Mouse (Mus musculus) heart, embryonic 16.5 days (tissue): ENCODE data around the gene Kcnk10. TPM values are rescaled to one million over a fixed set of nuclear protein-coding genes. Genes with fewer than 3 reads are reported as not detected.
"Not testable (repeated sequence)": the region's sequence is repeated elsewhere in the genome, so short reads cannot be mapped to it uniquely, and the experiment has no call there.

Source experiments
- ATAC-seq: fragments of 200-750 bp; cut with Nextera tagmentation; replicated peaks from 2 replicates; pipeline ENCODE4 v1.8.0; 2017; ENCODE audit warnings: moderate number of reproducible peaks; ENCODE audit not compliant: insufficient read depth, low FRiP score; ENCODE audit errors: extremely low read depth
- H3K27ac ChIP-seq: fragments of 300-500 bp; sonication (generic); 2 replicates; pipeline ENCODE4 v1.5.1; 2014; ENCODE audit warnings: mild to moderate bottlenecking, low read length, control low read depth, moderate library complexity
- H3K27me3 ChIP-seq: fragments of 300-500 bp; sonication (generic); 2 replicates; pipeline ENCODE4 v1.6.1; 2014; ENCODE audit warnings: low read length, mixed read lengths; ENCODE audit not compliant: control insufficient read depth, insufficient read depth
- H3K36me3 ChIP-seq: fragments of 300-500 bp; sonication (generic); 2 replicates; pipeline ENCODE4 v1.6.1; 2014; ENCODE audit not compliant: control insufficient read depth, insufficient read depth
- H3K4me1 ChIP-seq: fragments of 300-500 bp; sonication (generic); 2 replicates; pipeline ENCODE4 v1.6.1; 2014; ENCODE audit warnings: low read length, mixed read lengths; ENCODE audit not compliant: control insufficient read depth, insufficient read depth
- H3K4me2 ChIP-seq: fragments of 300-500 bp; sonication (generic); 2 replicates; pipeline ENCODE4 v1.6.1; 2014; ENCODE audit warnings: low read depth, mild to moderate bottlenecking, control low read depth, low read length
- H3K4me3 ChIP-seq: fragments of 300-500 bp; sonication (generic); 2 replicates; pipeline ENCODE4 v1.5.1; 2014; ENCODE audit warnings: mild to moderate bottlenecking, control low read depth, low read length
- H3K9ac ChIP-seq: fragments of 300-500 bp; sonication (generic); 2 replicates; pipeline ENCODE4 v1.6.1; 2014; ENCODE audit warnings: low read length, control low read depth
- H3K9me3 ChIP-seq: fragments of 300-500 bp; sonication (generic); replicated peaks from 2 replicates; pipeline ENCODE4 v1.6.1; 2016; ENCODE audit warnings: low read length; ENCODE audit not compliant: control insufficient read depth
- WGBS: fragments of 180-500 bp; shearing (Covaris S2); extraction: QIAGEN DNeasy Blood & Tissue Kit; methylation state at CpG from one replicate; pipeline ENCODE4 v1.1.7; 2014; 5-methylcytosine and 5-hydroxymethylcytosine counted together
- polyA plus RNA-seq: library from polyadenylated mRNA; unstranded; fragments of >200 nt; fragmentation: Nextera tagmentation; extraction: Ambion mirVana; gene quantifications from 2 replicates; pipeline ENCODE4 v1.2.1, GENCODE M21; 2015

Gene Kcnk10
- polyA plus RNA-seq: 0.03 and 0.12 TPM in 2 replicates

- H3K27me3 ChIP-seq: peaks cover 39% of the 10 kb centered on the region
- H3K9ac ChIP-seq: peak within 1 kb of the TSS; percentile 45
- WGBS: 2% methylated on average over 22 of the region's 22 CpGs
- H3K4me2 ChIP-seq: peak within 1 kb of the TSS; percentile 74
- no peaks in the 10 kb centered on the region for H3K9me3 ChIP-seq
- no peaks in the 10 kb centered on the region for H3K36me3 ChIP-seq
- H3K27ac ChIP-seq: no peak within 1 kb of the TSS
- H3K4me1 ChIP-seq: peaks cover 4% of the 10 kb centered on the region; the same call in 1 of the 2 replicates
- peak; percentile 49; the same call in 1 of the 2 replicates for ATAC-seq
- H3K4me3 ChIP-seq: peak within 1 kb of the TSS; percentile 44
These were observed at the start of gene Kcnk10 for GRCm38 (mm10) chr12:98577861-98578360. Gene Kcnk10 (minus strand): TSS chr12:98578310.

DNA sequence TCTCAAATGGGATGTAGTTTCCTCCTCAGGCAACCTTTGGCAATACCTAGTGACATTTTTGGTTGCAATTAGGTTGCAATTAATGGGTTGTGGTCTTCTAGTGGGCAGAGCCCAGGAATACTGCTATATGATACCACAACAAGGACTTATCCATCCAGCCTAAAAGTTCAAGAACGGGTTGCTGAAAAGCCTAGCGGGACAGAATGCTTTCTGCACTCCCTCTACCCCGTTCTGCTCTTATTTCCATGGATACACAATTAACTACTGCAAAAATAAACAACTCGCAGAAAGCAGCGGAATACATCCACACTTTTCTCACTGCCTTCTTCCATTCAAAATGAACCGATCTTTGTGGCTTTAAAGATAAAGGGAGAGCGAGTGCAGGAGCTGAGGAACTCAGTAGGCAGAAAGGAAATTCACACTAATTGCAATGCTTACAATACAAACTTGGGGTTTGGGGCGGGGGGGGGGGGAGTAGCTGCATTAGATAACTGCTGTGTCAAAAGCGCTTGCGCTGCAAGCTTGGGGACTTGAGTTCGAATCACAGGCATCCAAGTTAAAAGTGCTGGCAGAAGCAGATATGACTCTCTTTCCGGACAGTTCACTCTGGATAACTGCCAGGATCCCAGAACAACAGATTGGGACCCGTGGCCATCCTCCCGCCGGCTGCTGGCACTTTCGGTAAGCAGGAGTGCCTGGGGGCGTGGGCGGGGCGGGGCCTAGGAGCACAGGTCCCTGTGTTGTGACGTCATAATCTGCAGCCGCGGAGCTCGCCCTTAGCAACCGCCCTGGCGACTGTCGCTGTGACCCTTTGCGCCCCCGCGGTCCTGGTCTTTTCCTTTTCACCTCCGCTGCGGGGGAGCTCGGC is 49.5 kb upstream of the Kcnk10 start, which contains the start of gene Spata7:
TSS of gene Spata7 (plus strand) at position 766 of the 868 bp plus-strand sequence.
- Histone ChIP-seq H3K9me3 (peaks cover 6% of the 10 kb centered on the region; the same call in 1 of the 2 replicates), H3K36me3 (peaks cover 2% of the 10 kb centered on the region), H3K4me1 (no peaks in the 10 kb centered on the region; the same call in 1 of the 2 replicates), H3K27ac (peak within 1 kb of the TSS; percentile 55; the same call in 1 of the 2 replicates), H3K27me3 (no peaks in the 10 kb centered on the region), H3K4me3 (peak within 1 kb of the TSS; percentile 97), H3K9ac (peak within 1 kb of the TSS; percentile 84), H3K4me2 (peak within 1 kb of the TSS; percentile 86)
- peak; percentile 96 for ATAC-seq
- 2% methylated on average over 32 of the region's 32 CpGs for WGBS

DNA sequence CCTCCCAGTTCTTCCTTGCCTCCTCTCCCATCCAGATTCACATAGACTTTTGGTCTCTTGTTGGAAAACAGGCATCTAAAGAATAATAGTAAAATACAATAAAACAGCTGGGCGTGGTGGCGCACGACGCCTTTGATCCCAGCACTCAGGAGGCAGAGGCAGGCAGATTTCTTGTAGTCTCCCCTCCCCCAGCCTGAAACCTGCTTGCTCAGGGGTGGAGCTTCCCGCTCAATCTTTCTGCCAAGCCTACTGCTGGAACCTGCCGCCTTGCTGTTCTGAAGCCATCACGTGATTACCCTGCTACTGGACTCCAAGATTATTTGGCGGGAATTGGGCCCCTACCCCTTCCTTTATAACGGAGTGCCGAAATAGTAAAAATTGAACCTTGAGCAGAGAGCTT is 45.2 kb upstream of the Kcnk10 start:
- H3K36me3 ChIP-seq, H3K4me1 ChIP-seq, H3K9me3 ChIP-seq, H3K27ac ChIP-seq, H3K9ac ChIP-seq, H3K4me3 ChIP-seq, H3K4me2 ChIP-seq, H3K27me3 ChIP-seq, ATAC-seq: not testable (repeated sequence)
- 87% methylated on average over 10 of the region's 10 CpGs for WGBS

DNA sequence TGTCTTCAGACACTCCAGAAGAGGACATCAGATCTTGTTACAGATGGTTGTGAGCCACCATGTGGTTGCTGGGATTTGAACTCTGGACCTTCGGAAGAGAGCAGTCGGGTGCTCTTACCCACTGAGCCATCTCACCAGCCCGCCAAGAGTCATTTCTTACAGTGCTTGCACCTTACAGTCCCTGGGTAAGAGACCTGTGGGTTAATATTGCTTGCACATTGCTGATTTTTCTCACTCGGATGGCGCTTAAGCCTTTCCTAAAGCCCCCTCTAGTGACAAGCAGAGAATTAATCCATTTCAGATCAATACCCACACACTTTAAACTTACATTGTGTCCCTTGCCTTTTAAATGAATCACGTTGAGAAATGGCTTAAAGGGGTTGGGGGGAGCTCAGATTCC is 42.8 kb upstream of the Kcnk10 start:
- not testable (repeated sequence) for H3K36me3 ChIP-seq, H3K4me1 ChIP-seq, H3K9ac ChIP-seq, H3K27ac ChIP-seq, H3K9me3 ChIP-seq, H3K27me3 ChIP-seq, ATAC-seq, H3K4me3 ChIP-seq, H3K4me2 ChIP-seq
- 39% methylated on average over 6 of the region's 6 CpGs for whole genome bisulfite sequencing

DNA sequence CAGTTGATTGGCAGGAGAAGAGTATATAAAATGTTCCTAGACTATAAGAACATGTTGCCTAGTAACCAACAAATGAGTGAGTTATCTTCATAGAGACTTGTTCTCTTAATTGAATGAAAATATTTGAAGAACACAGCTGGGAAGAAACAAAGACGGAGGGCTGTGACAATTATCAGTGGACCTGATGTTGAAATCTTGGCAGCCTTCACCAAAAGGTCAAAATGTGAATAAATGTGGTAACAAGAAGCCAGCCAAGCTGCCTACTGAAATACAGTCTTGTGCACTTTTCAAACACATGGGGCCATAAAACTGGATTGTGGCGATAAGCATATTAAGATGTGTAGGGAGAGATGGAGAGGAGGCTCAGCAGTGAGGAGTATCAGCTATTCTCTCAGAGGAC is 41.4 kb upstream of the Kcnk10 start:
- ATAC-seq: no peak
- H3K27ac ChIP-seq: no peak overlapping the region
- H3K4me2 ChIP-seq: no peak overlapping the region
- H3K4me3 ChIP-seq: no peak overlapping the region
- H3K9me3 ChIP-seq: no peaks in the 10 kb centered on the region
- H3K9ac ChIP-seq: no peak overlapping the region
- H3K4me1 ChIP-seq: no peaks in the 10 kb centered on the region
- H3K27me3 ChIP-seq: no peaks in the 10 kb centered on the region
- 61% methylated on average over 2 of the region's 2 CpGs for WGBS
- no peaks in the 10 kb centered on the region for H3K36me3 ChIP-seq

DNA sequence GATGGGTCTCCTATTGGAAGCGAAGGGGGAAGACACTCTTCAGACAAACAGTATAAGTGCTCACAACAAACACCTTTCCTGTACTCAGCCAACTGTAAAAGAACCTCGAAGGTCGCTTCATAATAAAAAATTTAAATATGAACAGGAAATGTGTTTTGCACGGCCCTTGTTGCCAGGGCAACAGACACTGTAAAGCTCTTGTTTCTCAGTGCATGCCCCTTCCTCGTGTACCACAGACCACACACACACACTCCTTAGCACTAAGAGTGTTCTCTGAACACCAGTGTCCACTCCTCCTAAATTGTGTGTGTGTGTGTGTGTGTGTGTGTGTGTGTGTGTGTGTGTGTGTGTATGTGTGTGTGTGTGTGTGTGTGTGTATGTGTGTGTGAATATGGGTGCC is 37.6 kb upstream of the Kcnk10 start:
- no peaks in the 10 kb centered on the region for H3K9me3 ChIP-seq
- 52% methylated on average over 5 of the region's 5 CpGs for WGBS
- H3K27me3 ChIP-seq: no peaks in the 10 kb centered on the region
- H3K4me3 ChIP-seq: no peak overlapping the region
- no peaks in the 10 kb centered on the region for H3K4me1 ChIP-seq
- H3K4me2 ChIP-seq: no peak overlapping the region
- H3K9ac ChIP-seq: no peak overlapping the region
- H3K36me3 ChIP-seq: no peaks in the 10 kb centered on the region
- H3K27ac ChIP-seq: no peak overlapping the region
- no peak for ATAC-seq

DNA sequence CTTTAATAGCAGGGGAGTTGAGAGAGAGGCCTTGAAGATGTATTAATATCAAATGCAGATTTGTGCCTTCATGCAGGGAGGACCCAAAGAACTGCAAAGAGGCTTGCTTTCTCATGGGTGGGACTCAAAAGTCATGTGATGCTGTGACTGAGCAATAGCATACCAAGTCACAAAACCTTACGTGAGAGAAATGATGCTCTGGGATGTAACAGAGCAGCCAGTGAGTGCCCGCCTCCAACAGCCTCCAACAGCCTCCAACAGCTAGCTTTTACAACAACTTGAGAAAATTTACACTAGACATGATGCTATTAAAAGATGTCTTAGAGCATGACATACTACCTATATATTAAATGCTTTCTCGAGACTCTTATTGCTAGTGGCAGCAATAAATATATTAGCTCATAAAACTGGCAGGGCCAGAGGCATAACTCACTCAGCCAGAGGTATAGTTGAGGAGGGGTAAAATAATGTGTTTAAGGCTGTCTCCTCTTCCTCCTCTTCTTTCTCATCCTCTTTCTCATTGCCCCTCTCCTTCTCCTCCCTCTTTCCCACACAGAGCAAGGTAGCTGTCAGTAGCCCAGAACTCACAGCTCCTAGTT is 36.9 kb upstream of the Kcnk10 start:
- Histone ChIP-seq H3K36me3 (no peaks in the 10 kb centered on the region), H3K4me2 (no peak overlapping the region), H3K27ac (no peak overlapping the region), H3K27me3 (no peaks in the 10 kb centered on the region), H3K9ac (no peak overlapping the region), H3K4me1 (no peaks in the 10 kb centered on the region), H3K4me3 (no peak overlapping the region), H3K9me3 (no peaks in the 10 kb centered on the region)
- 88% methylated on average over 3 of the region's 3 CpGs for WGBS
- ATAC-seq: no peak

- H3K27ac ChIP-seq: no peak overlapping the region
- 62% methylated on average over 3 of the region's 3 CpGs for WGBS
- no peaks in the 10 kb centered on the region for H3K9me3 ChIP-seq
These were observed 32.2 kb upstream of the Kcnk10 start for GRCm38 (mm10) chr12:98610341-98610740.

More at GRCm38 (mm10) chr12:98610341-98610740, 32.2 kb upstream of the Kcnk10 start:
- Histone ChIP-seq H3K4me1 (no peaks in the 10 kb centered on the region), H3K27me3 (no peaks in the 10 kb centered on the region), H3K36me3 (no peaks in the 10 kb centered on the region), H3K4me3 (no peak overlapping the region), H3K9ac (no peak overlapping the region), H3K4me2 (no peak overlapping the region)
- ATAC-seq: no peak
